Mouse (Mus musculus) CH12.LX (cell line): ENCODE results near the gene Borcs6. TPM values are rescaled to one million over a fixed set of nuclear protein-coding genes. Genes with fewer than 3 reads are reported as not detected.

Source experiments
- DNase-seq: peaks from one replicate; pipeline ENCODE4 v3.0.0-alpha.2; 2013; ENCODE audit errors: extremely low read depth
- H3K27ac ChIP-seq: 2 replicates; pipeline ENCODE4 v1.5.1; 2012; ENCODE audit warnings: low read depth, mild to moderate bottlenecking, control low read depth, moderate library complexity; ENCODE audit not compliant: insufficient read depth
- H3K27me3 ChIP-seq: replicated peaks from 2 replicates; pipeline ENCODE3; 2012; ENCODE audit warnings: inconsistent platforms
- H3K36me3 ChIP-seq, 2 experiments: replicated peaks in 1 of 2; 2 replicates each; pipeline versions ENCODE3 to v1.6.1; 2012; ENCODE audit warnings: inconsistent platforms in 1 of 2, low read length in 1 of 2, mild to moderate bottlenecking in 1 of 2, mixed read lengths in 1 of 2, moderate library complexity in 1 of 2; ENCODE audit not compliant: control insufficient read depth in 1 of 2, insufficient read depth in 1 of 2
- H3K4me1 ChIP-seq, 2 experiments: 2 replicates each; pipeline ENCODE4 v1.6.1; 2012; ENCODE audit warnings: inconsistent platforms in 1 of 2, moderate library complexity in 1 of 2; ENCODE audit not compliant: insufficient read depth in 2 of 2, control insufficient read depth in 1 of 2
- H3K4me2 ChIP-seq: 2 replicates; pipeline ENCODE4 v1.6.1; 2012; ENCODE audit warnings: low read depth, mild to moderate bottlenecking, control low read depth; ENCODE audit not compliant: poor library complexity, insufficient read depth, severe bottlenecking
- H3K4me3 ChIP-seq, 3 experiments: fragments of 150-350 bp in 1 of 3; sonication (generic) in 1 of 3; replicated peaks in 1 of 3; 2 replicates each; pipeline versions ENCODE3 to v1.5.1; 2011 to 2012; ENCODE audit warnings: low read depth in 2 of 3, low read length in 2 of 3, mild to moderate bottlenecking in 2 of 3, moderate library complexity in 2 of 3, control low read depth in 1 of 3, improper control_type of control experiment in 1 of 3, inconsistent platforms in 1 of 3, mixed read lengths in 1 of 3; ENCODE audit not compliant: poor library complexity in 1 of 3
- H3K79me2 ChIP-seq: replicated peaks from 2 replicates; pipeline ENCODE4 v1.6.1; 2012; ENCODE audit warnings: mild to moderate bottlenecking, moderate library complexity; ENCODE audit not compliant: control insufficient read depth, poor library complexity, insufficient read depth, severe bottlenecking; ENCODE audit errors: extremely low read depth
- H3K9ac ChIP-seq: 2 replicates; pipeline ENCODE4 v1.6.1; 2012; ENCODE audit warnings: low read depth, mild to moderate bottlenecking, control low read depth, moderate library complexity; ENCODE audit not compliant: insufficient read depth
- H3K9me3 ChIP-seq: replicated peaks from 2 replicates; pipeline ENCODE3; 2012; ENCODE audit warnings: low read length, inconsistent platforms, mixed read lengths
- BHLHE40 ChIP-seq: IDR thresholded peaks from 2 replicates; pipeline ENCODE4 v1.6.1; 2011; ENCODE audit warnings: mild to moderate bottlenecking, low read depth, low read length, improper control_type of control experiment
- E2F4 ChIP-seq: IDR thresholded peaks from 2 replicates; pipeline ENCODE4 v1.6.1; 2011; ENCODE audit warnings: low read depth, low read length, improper control_type of control experiment; ENCODE audit not compliant: insufficient replicate concordance
- ELF1 ChIP-seq: IDR thresholded peaks from 2 replicates; pipeline ENCODE4 v1.6.1; 2014; ENCODE audit warnings: low read depth, mild to moderate bottlenecking, inconsistent platforms, low read length, improper control_type of control experiment
- EP300 ChIP-seq: IDR thresholded peaks from 2 replicates; pipeline ENCODE4 v1.6.1; 2011; ENCODE audit warnings: low read length, improper control_type of control experiment
- GABPA ChIP-seq: IDR thresholded peaks from 2 replicates; pipeline ENCODE4 v1.6.1; 2012; ENCODE audit warnings: low read depth, low read length, improper control_type of control experiment, inconsistent platforms; ENCODE audit not compliant: insufficient replicate concordance
- HCFC1 ChIP-seq: IDR thresholded peaks from 2 replicates; pipeline ENCODE4 v1.6.1; 2012; ENCODE audit warnings: low read depth, mild to moderate bottlenecking, inconsistent platforms, low read length, improper control_type of control experiment
- JUN ChIP-seq: IDR thresholded peaks from 2 replicates; pipeline ENCODE4 v1.6.1; 2011; ENCODE audit warnings: low read depth, mild to moderate bottlenecking, low read length, improper control_type of control experiment, moderate library complexity; ENCODE audit not compliant: insufficient read depth
- JUND ChIP-seq: conservative IDR thresholded peaks from 2 replicates; pipeline ENCODE4 v1.6.1; 2011; ENCODE audit warnings: low read depth, low read length, improper control_type of control experiment
- MAFK ChIP-seq: IDR thresholded peaks from 2 replicates; pipeline ENCODE4 v1.6.1; 2011; ENCODE audit warnings: low read length, improper control_type of control experiment; ENCODE audit not compliant: insufficient replicate concordance
- MAX ChIP-seq: IDR thresholded peaks from 2 replicates; pipeline ENCODE4 v1.6.1; 2011; ENCODE audit warnings: low read length, improper control_type of control experiment
- MAZ ChIP-seq: IDR thresholded peaks from 2 replicates; pipeline ENCODE4 v1.6.1; 2012; ENCODE audit warnings: low read depth, mild to moderate bottlenecking, inconsistent platforms, low read length, improper control_type of control experiment, moderate library complexity
- MEF2A ChIP-seq: IDR thresholded peaks from 2 replicates; pipeline ENCODE4 v1.6.1; 2014; ENCODE audit warnings: low read depth, mild to moderate bottlenecking, inconsistent platforms, low read length, improper control_type of control experiment, borderline replicate concordance
- MXI1 ChIP-seq: IDR thresholded peaks from 2 replicates; pipeline ENCODE4 v1.6.1; 2011; ENCODE audit warnings: mild to moderate bottlenecking, low read depth, low read length, improper control_type of control experiment
- NELFE ChIP-seq: IDR thresholded peaks from 2 replicates; pipeline ENCODE4 v1.6.1; 2011; ENCODE audit warnings: low read depth, low read length, improper control_type of control experiment
- NRF1 ChIP-seq: IDR thresholded peaks from 2 replicates; pipeline ENCODE4 v1.6.1; 2014; ENCODE audit warnings: low read depth, mild to moderate bottlenecking, inconsistent platforms, low read length, improper control_type of control experiment, moderate library complexity
- RAD21 ChIP-seq: IDR thresholded peaks from 2 replicates; pipeline ENCODE4 v1.6.1; 2011; ENCODE audit warnings: low read depth, mild to moderate bottlenecking, low read length, improper control_type of control experiment, moderate library complexity
- RCOR1 ChIP-seq: conservative IDR thresholded peaks from 2 replicates; pipeline ENCODE4 v1.6.1; 2012; ENCODE audit warnings: low read depth, mild to moderate bottlenecking, inconsistent platforms, low read length, improper control_type of control experiment
- SIN3A ChIP-seq: IDR thresholded peaks from 2 replicates; pipeline ENCODE4 v1.6.1; 2012; ENCODE audit warnings: low read length, improper control_type of control experiment, inconsistent platforms
- SMC3 ChIP-seq: IDR thresholded peaks from 2 replicates; pipeline ENCODE4 v1.6.1; 2011; ENCODE audit warnings: low read depth, low read length, improper control_type of control experiment
- TBP ChIP-seq: conservative IDR thresholded peaks from 2 replicates; pipeline ENCODE4 v1.6.1; 2011; ENCODE audit warnings: low read depth, low read length, improper control_type of control experiment
- TCF12 ChIP-seq: IDR thresholded peaks from 2 replicates; pipeline ENCODE4 v1.6.1; 2014; ENCODE audit warnings: low read depth, mild to moderate bottlenecking, inconsistent platforms, low read length, improper control_type of control experiment
- UBTF ChIP-seq: IDR thresholded peaks from 2 replicates; pipeline ENCODE4 v1.6.1; 2012; ENCODE audit warnings: low read depth, mild to moderate bottlenecking, inconsistent platforms, low read length, improper control_type of control experiment, moderate library complexity
- USF1 ChIP-seq: IDR thresholded peaks from 2 replicates; pipeline ENCODE4 v1.6.1; 2014; ENCODE audit warnings: low read depth, mild to moderate bottlenecking, inconsistent platforms, low read length, improper control_type of control experiment
- ZKSCAN1 ChIP-seq: IDR thresholded peaks from 2 replicates; pipeline ENCODE4 v1.6.1; 2012; ENCODE audit warnings: low read depth, inconsistent platforms, low read length, improper control_type of control experiment, borderline replicate concordance
- ZNF384 ChIP-seq: IDR thresholded peaks from 2 replicates; pipeline ENCODE4 v1.6.1; 2012; ENCODE audit warnings: low read depth, low read length, improper control_type of control experiment, inconsistent platforms
- dilution Hi-C: fragments of 300-500 bp; cut with MboI; formaldehyde crosslinking; loops from 2 replicates; pipeline ENCODE4 v1.14.3; 2020; ENCODE audit warnings: low sequenced_read_pairs; ENCODE audit not compliant: extremely low pct_unique_long_range_greater_than_20kb, extremely low pct_ligation_motif_present
- in situ Hi-C: fragments of 300-500 bp; cut with MboI; formaldehyde crosslinking; loops from 3 replicates; pipeline ENCODE4 v1.14.3; 2019; ENCODE audit warnings: low sequenced_read_pairs, low pct_ligation_motif_present, low pct_unique_long_range_greater_than_20kb, mixed read lengths
- polyA plus RNA-seq: library from polyadenylated mRNA; unstranded; fragments of >175 nt; gene quantifications from 2 replicates; pipeline ENCODE4 v1.2.1, GENCODE M21; 2012; ENCODE audit warnings: low read depth; ENCODE audit not compliant: insufficient read length
- total RNA-seq, 2 experiments: library from RNA; depleted of rRNA; stranded (reverse); fragments of 300-350 nt in 1 of 2; fragments of >200 nt in 1 of 2; gene quantifications; 2 replicates each; pipeline ENCODE4 v1.2.3; 2012 to 2014

Gene Borcs6
- total and polyA plus RNA-seq, 3 experiments = 5.4 to 11.1 (median 7.3) TPM

GRCm38 (mm10) chr11:69106299-69106698 is 46.8 kb downstream of the Borcs6 start:
- peaks cover 5 to 22% of the 10 kb centered on the region in 2 experiments for H3K4me1 ChIP-seq
- no peaks in the 10 kb centered on the region for H3K9me3 ChIP-seq
- H3K4me2 ChIP-seq = no peak overlapping the region
- dilution Hi-C loops = no loop called here
- H3K4me3 ChIP-seq = no peak overlapping the region
- no peak for DNase-seq
- H3K27me3 ChIP-seq = peaks cover 5% of the 10 kb centered on the region
- H3K27ac ChIP-seq = no peak overlapping the region
- in situ Hi-C loops = no loop called here
- TF ChIP-seq TBP (no peak), JUND (no peak), ELF1 (no peak), SIN3A (no peak)
- no peak overlapping the region for H3K9ac ChIP-seq
- peaks cover 81 to 87% of the 10 kb centered on the region in 2 experiments for H3K36me3 ChIP-seq
- H3K79me2 ChIP-seq = peaks cover 4% of the 10 kb centered on the region

GRCm38 (mm10) chr11:69106842-69107241 is 47.3 kb downstream of the Borcs6 start:
- Histone ChIP-seq H3K4me2 (no peak overlapping the region), H3K4me3 (no peak overlapping the region)
- dilution Hi-C loops = no loop called here

GRCm38 (mm10) chr11:69107676-69108075 is 48.2 kb downstream of the Borcs6 start:
- Histone ChIP-seq H3K27ac (no peak overlapping the region), H3K36me3 (peaks cover 68 to 74% of the 10 kb centered on the region in 2 experiments), H3K4me2 (no peak overlapping the region), H3K79me2 (no peaks in the 10 kb centered on the region), H3K9ac (no peak overlapping the region), H3K27me3 (peaks cover 19% of the 10 kb centered on the region), H3K4me3 (no peak overlapping the region), H3K9me3 (no peaks in the 10 kb centered on the region), H3K4me1 (peaks cover 0 to 18% of the 10 kb centered on the region in 2 experiments; a peak in 2 of 4 replicates)
- in situ Hi-C loops = no loop called here
- DNase-seq = no peak
- TF ChIP-seq TCF12 (no peak), RCOR1 (no peak), BHLHE40 (no peak), MEF2A (no peak), RAD21 (no peak), SIN3A (no peak), HCFC1 (no peak), MAZ (no peak), JUN (no peak), MXI1 (no peak), E2F4 (no peak), UBTF (no peak), GABPA (no peak), USF1 (no peak), NRF1 (no peak), ZKSCAN1 (no peak), MAX (no peak)
- dilution Hi-C loops = no loop called here

More at GRCm38 (mm10) chr11:69106842-69107241, 47.3 kb downstream of the Borcs6 start:
- no peaks in the 10 kb centered on the region for H3K9me3 ChIP-seq
- peaks cover 3 to 22% of the 10 kb centered on the region in 2 experiments; a peak in 2 of 4 replicates for H3K4me1 ChIP-seq
- in situ Hi-C loops = no loop called here
- H3K79me2 ChIP-seq = no peaks in the 10 kb centered on the region
- DNase-seq = no peak
- no peak overlapping the region for H3K27ac ChIP-seq
- TF ChIP-seq SMC3 (no peak), BHLHE40 (no peak), EP300 (no peak), RCOR1 (no peak), RAD21 (no peak), ELF1 (no peak), JUN (no peak), USF1 (no peak), ZNF384 (no peak), MAFK (no peak), NELFE (no peak), MEF2A (no peak)
- peaks cover 76 to 82% of the 10 kb centered on the region in 2 experiments for H3K36me3 ChIP-seq
- H3K27me3 ChIP-seq = peaks cover 10% of the 10 kb centered on the region
- no peak overlapping the region for H3K9ac ChIP-seq
